Mouse (Mus musculus): ENCODE measurements around the gene Scly. TPM values are rescaled to one million over a fixed set of nuclear protein-coding genes. Genes with fewer than 3 reads are reported as not detected.

Gene Scly
- total RNA-seq (2021), result 10 to 100 TPM; 14.4 to 17.5 TPM

- DNase-seq, result peak; percentile 94
Observed at GRCm38 (mm10) chr1:91297799-91298744, at the start of gene Scly. Gene Scly, plus strand, starts transcription at chr1:91298338.

- DNase-seq, result no peak
Observed at GRCm38 (mm10) chr1:91248970-91249369, 49.2 kb upstream of the Scly start.

DNA sequence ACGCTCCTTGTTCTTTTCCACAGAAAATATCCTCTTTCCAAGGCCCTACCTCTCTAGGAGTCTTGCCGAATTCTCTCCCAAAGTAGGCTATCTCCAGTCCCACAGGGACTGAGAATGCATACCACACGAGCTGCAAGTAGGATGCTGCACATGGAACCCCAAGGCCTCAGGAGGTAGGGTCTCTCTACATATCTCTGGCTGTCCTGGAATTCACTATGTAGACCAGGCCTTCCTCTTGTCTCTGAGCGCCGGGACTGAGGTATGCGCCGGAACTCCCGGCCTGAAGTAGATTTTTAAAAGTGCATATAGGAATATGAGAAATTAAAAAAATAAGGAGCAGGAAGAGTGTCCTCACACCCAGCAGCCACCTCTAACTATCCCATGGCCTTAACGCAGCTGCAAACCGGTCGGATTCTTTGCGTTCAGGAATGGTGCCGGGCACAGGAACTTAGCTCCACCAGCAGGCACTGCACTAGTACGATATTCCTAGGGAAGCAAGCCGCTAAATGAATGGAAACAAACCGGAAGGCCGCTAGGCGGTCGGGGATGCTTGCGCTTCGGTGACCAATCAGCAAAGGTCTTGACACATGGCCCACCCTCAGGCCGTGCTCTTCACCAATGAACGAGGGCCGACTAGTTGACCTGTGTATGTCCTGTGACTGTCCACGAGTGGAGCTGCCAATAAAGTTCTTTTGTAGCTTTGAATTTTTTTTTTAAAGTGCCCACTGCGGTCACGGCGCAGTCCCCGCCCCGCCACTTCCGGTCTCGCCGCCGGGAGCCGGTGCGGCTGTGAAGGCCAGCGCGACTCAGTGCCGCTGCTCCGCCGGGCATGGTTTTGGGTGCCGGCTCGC lies 48.3 kb upstream of the Scly start, which contains the start of gene Ube2f:
Gene Ube2f (plus strand): TSS at position 741 of the 851 bp plus-strand sequence.
- DNase-seq, result peak; percentile 92

DNA sequence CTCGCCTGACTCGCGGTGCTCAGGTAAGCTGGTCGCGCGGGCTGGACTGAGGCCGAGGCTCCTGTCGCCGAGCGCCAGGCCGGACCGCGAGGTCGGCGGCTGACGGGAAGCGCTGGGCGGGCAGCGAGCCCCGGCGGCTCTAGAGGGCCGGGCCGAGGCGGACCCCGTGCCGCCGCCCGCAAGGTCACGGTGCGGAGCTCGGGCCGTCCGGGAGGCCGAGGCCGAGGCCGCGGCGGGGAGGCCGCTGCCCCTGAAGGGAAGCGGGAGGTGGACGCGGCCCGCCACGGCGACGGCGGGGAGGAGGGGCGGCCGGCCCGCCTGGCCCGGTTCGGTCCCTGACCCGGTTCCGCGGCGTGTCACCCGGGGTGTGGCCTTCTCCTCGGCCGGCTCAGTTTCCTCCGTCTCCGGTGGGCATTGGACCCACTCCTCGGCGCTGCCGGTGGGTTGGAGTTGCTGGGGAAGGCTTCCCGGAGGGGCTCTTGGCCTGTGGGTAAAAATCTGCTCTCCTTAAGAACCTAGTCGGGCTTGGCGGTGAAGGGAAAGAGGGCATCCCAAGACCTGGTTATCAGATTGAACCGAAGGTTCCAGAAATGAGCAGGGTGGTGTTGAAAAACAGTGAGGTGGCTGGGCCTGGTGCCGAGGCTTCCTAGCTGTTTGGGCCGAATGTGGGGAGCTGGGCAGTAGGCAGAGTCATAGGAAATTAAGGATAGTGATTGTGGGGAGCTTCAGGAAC lies 47.6 kb upstream of the Scly start:
- DNase-seq, result peak; percentile 39

GRCm38 (mm10) chr1:91251148-91251650 lies 46.9 kb upstream of the Scly start:
- no peak for DNase-seq

DNA sequence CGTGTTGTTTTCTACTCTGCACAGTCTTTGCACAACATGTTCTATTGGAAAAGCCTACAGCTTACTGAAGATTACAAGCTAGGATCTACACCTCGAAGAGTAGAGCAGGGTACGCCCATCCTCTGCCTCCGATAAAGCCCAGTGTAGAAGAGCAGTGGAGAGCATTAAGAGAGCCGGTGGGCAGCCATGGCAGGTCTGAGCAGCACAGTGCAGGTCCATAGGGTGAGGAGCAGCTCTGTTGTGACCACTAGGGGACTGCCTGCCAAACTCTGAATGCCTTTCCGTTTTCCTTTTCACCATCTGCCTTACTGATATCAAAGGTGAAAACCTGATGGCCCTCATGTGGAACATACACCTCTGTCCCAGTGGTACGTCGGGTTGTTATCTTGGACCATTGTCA lies 46.2 kb upstream of the Scly start:
- peak; percentile 29 for DNase-seq

GRCm38 (mm10) chr1:91257918-91258317 lies 40.2 kb upstream of the Scly start:
- DNase-seq, result no peak

- DNase-seq, result no peak
Observed at GRCm38 (mm10) chr1:91259794-91260193, 38.3 kb upstream of the Scly start.

DNA sequence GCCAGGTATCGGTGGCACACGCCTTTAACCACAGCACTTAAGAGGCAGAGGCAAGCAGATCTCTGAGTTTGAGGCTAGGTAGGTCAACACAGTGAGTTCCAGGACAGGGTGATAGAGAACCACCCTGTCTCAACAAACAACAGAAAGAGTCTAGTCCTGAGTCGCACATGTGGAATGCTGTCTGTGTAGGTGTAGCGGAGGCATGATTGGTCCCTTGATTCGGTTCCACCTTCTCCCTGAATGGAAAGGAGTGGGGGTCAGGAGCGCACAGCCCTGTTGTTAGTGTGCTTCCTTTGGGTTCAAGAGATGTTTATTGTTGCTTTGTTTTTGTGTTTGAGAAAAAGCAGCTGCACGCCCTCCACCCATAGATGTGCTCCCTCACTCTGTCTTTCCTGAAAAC lies 35.6 kb upstream of the Scly start:
- no peak for DNase-seq

DNA sequence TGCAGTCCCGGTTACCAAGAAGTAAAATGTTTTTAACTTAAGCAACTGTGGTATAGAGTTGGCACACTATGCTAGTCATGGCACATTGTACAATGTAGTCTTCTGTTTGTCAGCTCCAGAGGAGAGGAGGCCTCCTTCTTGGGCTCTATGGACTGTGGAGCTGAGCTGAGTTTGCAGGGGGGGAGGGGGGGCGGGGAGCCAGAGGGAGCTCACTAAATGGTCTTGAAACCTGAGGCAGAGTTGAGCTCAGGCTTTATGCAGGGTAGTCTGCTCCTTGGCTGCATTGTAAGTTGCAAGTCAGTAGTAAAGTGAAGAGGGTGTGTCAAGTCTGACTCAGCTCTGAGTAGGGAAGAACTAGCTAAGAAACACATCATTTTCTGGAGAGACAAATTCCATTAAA lies 25.9 kb upstream of the Scly start:
- no peak for DNase-seq

- no peak for DNase-seq
Observed at GRCm38 (mm10) chr1:91276581-91276980, 21.6 kb upstream of the Scly start.

- no peak for DNase-seq
Observed at GRCm38 (mm10) chr1:91277480-91277879, 20.7 kb upstream of the Scly start.

GRCm38 (mm10) chr1:91278410-91279119 lies 19.6 kb upstream of the Scly start:
- no peak for DNase-seq

GRCm38 (mm10) chr1:91279126-91279525 lies 19.0 kb upstream of the Scly start:
- no peak for DNase-seq

GRCm38 (mm10) chr1:91282582-91282981 lies 15.6 kb upstream of the Scly start:
- no peak for DNase-seq

- no peak for DNase-seq
Observed at GRCm38 (mm10) chr1:91289375-91289774, 8.8 kb upstream of the Scly start.

DNA sequence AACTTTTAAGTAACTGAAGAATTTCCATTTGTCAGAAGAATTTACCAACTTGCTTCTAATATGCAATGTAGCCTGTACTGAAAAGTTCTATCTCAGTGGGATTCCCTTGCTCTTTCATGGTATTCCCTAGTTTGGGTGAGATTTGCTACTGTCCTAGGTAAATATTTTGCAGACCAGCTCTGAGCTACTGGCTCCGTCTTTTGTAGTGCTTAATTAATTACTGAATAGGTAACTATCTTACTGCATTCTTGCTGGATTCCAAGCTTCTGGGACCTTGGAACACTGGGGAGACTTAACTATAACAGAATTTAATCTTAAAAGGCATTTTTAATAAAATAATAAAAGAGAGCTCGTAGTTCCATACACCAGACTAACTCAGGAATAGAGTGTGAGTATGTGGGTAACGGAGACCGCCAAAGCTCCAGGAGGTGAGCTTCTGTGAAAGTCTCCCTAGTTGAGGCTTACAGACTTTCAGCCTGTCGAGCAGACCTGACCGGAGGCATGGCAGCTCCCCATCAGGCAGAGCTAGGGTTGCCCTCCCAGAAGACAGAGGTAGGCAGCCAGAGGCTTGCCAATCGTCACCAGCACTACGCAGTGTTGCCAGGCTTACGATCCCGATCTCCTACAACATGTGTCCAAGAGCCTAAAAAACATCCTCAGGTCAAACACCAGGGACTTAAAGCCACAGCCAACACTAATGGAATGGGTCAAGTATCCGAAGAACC lies 5.9 kb upstream of the Scly start:
- DNase-seq, result no peak

GRCm38 (mm10) chr1:91295544-91295943 lies 2.6 kb upstream of the Scly start:
- no peak for DNase-seq

DNA sequence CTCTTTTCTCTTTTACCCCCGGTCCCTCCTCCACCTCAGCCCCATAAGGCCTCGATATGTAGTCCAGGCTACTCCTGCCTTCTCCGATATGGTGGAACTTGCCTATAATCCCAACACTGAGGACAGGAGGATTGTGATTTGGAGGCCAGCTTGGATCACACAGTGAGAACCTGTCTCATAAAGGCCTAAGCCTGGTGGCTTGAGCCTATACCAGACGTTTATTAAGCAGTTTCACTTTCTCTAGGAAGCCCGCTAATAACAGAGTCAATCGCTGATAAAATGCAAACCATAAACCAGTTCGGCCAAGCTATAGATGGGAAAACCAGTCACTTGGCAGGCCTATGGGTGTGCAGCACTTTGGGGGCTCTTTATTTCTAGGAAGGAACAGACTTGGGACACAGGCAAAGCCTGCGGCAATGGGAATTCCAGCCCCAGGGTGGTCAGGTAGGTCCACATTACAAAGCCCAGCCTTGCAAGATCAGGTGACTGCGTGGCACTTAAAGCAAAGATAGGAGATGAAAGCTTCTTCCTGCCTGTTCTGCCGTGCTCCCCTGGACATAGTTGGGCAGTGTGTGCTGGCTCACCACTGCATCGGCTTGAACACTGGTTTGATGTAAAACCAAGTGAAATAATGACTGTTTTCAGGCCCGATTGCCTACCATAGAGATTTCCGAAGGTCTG lies 1.0 kb downstream of the Scly start:
- DNase-seq, result no peak

- peak; percentile 37 for DNase-seq
Observed at GRCm38 (mm10) chr1:91299707-91300426, 1.7 kb downstream of the Scly start.
